Mouse (Mus musculus) neural tube, embryonic 13.5 days (tissue): ENCODE data around the gene Ptma. TPM values are rescaled to one million over a fixed set of nuclear protein-coding genes. Genes with fewer than 3 reads are reported as not detected.
"Not testable (repeated sequence)": the region's sequence is repeated elsewhere in the genome, so short reads cannot be mapped to it uniquely, and the experiment has no call there.

Source experiments
- ATAC-seq: fragments of 200-750 bp; cut with Nextera tagmentation; 2 replicates; pipeline ENCODE4 v1.8.0; 2017; ENCODE audit warnings: low read depth, mild to moderate bottlenecking, moderate TSS enrichment, moderate library complexity
- H3K27ac ChIP-seq: fragments of 300-500 bp; sonication (generic); replicated peaks from 2 replicates; pipeline ENCODE4 v1.5.1; 2015; ENCODE audit warnings: moderate library complexity, mild to moderate bottlenecking, inconsistent platforms
- H3K27me3 ChIP-seq: fragments of 300-500 bp; sonication (generic); 2 replicates; pipeline ENCODE4 v1.6.1; 2015; ENCODE audit warnings: mild to moderate bottlenecking, inconsistent platforms
- H3K36me3 ChIP-seq: fragments of 300-500 bp; sonication (generic); 2 replicates; pipeline ENCODE4 v1.6.1; 2015; ENCODE audit warnings: mild to moderate bottlenecking, inconsistent platforms
- H3K4me1 ChIP-seq: fragments of 300-500 bp; sonication (generic); replicated peaks from 2 replicates; pipeline ENCODE4 v1.6.1; 2015; ENCODE audit warnings: inconsistent platforms
- H3K4me2 ChIP-seq: fragments of 300-500 bp; sonication (generic); 2 replicates; pipeline ENCODE4 v1.6.1; 2015; ENCODE audit warnings: inconsistent platforms, mild to moderate bottlenecking, moderate library complexity
- H3K4me3 ChIP-seq: fragments of 300-500 bp; sonication (generic); 2 replicates; pipeline ENCODE4 v1.5.1; 2015; ENCODE audit warnings: mild to moderate bottlenecking, inconsistent platforms
- H3K9ac ChIP-seq: fragments of 300-500 bp; sonication (generic); 2 replicates; pipeline ENCODE4 v1.6.1; 2015; ENCODE audit warnings: moderate library complexity, mild to moderate bottlenecking, inconsistent platforms
- H3K9me3 ChIP-seq: fragments of 300-500 bp; sonication (generic); 2 replicates; pipeline ENCODE4 v1.6.1; 2016; ENCODE audit warnings: inconsistent platforms
- WGBS: fragments of 180-500 bp; shearing (Covaris S2); methylation state at CpG from one replicate; pipeline ENCODE4 v1.1.7; 2015; 5-methylcytosine and 5-hydroxymethylcytosine counted together
- polyA plus RNA-seq: library from polyadenylated mRNA; unstranded; fragments of >200 nt; fragmentation: Nextera tagmentation; extraction: Ambion mirVana; gene quantifications from 2 replicates; pipeline ENCODE4 v1.2.1, GENCODE M21; 2015

The Ptma gene
- polyA plus RNA-seq, 1 experiment from 2014 or later, result 2,347 TPM

- H3K9ac ChIP-seq, result no peak overlapping the region
- no peak overlapping the region for H3K4me3 ChIP-seq
- 89% methylated on average over 5 of the region's 5 CpGs for WGBS
- H3K4me1 ChIP-seq, result peaks cover 64% of the 10 kb centered on the region
- no peak overlapping the region for H3K4me2 ChIP-seq
- H3K27ac ChIP-seq, result no peak overlapping the region
- no peak for ATAC-seq
- no peaks in the 10 kb centered on the region for H3K9me3 ChIP-seq
- no peaks in the 10 kb centered on the region for H3K27me3 ChIP-seq
- no peaks in the 10 kb centered on the region for H3K36me3 ChIP-seq
These were observed 18.7 kb upstream of the Ptma start for GRCm38 (mm10) chr1:86507866-86508265.

GRCm38 (mm10) chr1:86509410-86509809, 17.1 kb upstream of the Ptma start:
- H3K9ac ChIP-seq, result peak overlapping the region; percentile 46
- H3K27ac ChIP-seq, result peak overlapping the region; percentile 73
- H3K4me2 ChIP-seq, result no peak overlapping the region
- H3K9me3 ChIP-seq, result no peaks in the 10 kb centered on the region
- peak; percentile 62 for ATAC-seq
- H3K4me1 ChIP-seq, result peaks cover 53% of the 10 kb centered on the region
- H3K36me3 ChIP-seq, result no peaks in the 10 kb centered on the region
- H3K4me3 ChIP-seq, result no peak overlapping the region
- no peaks in the 10 kb centered on the region for H3K27me3 ChIP-seq
- 7% methylated on average over 7 of the region's 7 CpGs for WGBS

GRCm38 (mm10) chr1:86510266-86510665, 16.3 kb upstream of the Ptma start:
- no peak overlapping the region for H3K9ac ChIP-seq

GRCm38 (mm10) chr1:86510676-86511441, 15.7 kb upstream of the Ptma start:
- peaks cover 39% of the 10 kb centered on the region for H3K4me1 ChIP-seq
- no peak overlapping the region for H3K9ac ChIP-seq
- ATAC-seq, result no peak
- no peaks in the 10 kb centered on the region for H3K9me3 ChIP-seq
- H3K27ac ChIP-seq, result peak overlapping the region; percentile 75
- no peak overlapping the region for H3K4me3 ChIP-seq
- no peak overlapping the region for H3K4me2 ChIP-seq
- no peaks in the 10 kb centered on the region for H3K27me3 ChIP-seq
- H3K36me3 ChIP-seq, result no peaks in the 10 kb centered on the region
- 46% methylated on average over 9 of the region's 9 CpGs for WGBS

More at GRCm38 (mm10) chr1:86510266-86510665, 16.3 kb upstream of the Ptma start:
- H3K36me3 ChIP-seq, result no peaks in the 10 kb centered on the region
- H3K27me3 ChIP-seq, result no peaks in the 10 kb centered on the region
- H3K4me1 ChIP-seq, result peaks cover 44% of the 10 kb centered on the region
- H3K27ac ChIP-seq, result peak overlapping the region; percentile 75; the same call in 1 of the 2 replicates
- no peaks in the 10 kb centered on the region for H3K9me3 ChIP-seq
- no peak overlapping the region for H3K4me3 ChIP-seq
- WGBS, result 84% methylated on average over 1 of the region's 1 CpGs
- no peak overlapping the region for H3K4me2 ChIP-seq
- ATAC-seq, result no peak

- Histone ChIP-seq H3K9me3 (no peaks in the 10 kb centered on the region), H3K4me1 (peaks cover 28% of the 10 kb centered on the region), H3K4me2 (no peak overlapping the region), H3K36me3 (no peaks in the 10 kb centered on the region), H3K9ac (no peak overlapping the region), H3K27ac (peak overlapping the region; percentile 75), H3K27me3 (no peaks in the 10 kb centered on the region), H3K4me3 (no peak overlapping the region)
- 0 out of 2 replicates have a peak, but pooled peaks have one; percentile 4 for ATAC-seq
- WGBS, result 78% methylated on average over 4 of the region's 4 CpGs
These were observed 14.3 kb upstream of the Ptma start for GRCm38 (mm10) chr1:86512154-86512720.

GRCm38 (mm10) chr1:86513031-86513430, 13.5 kb upstream of the Ptma start:
- not testable (repeated sequence) for H3K4me3 ChIP-seq, H3K36me3 ChIP-seq, H3K9ac ChIP-seq, H3K27me3 ChIP-seq, ATAC-seq, H3K9me3 ChIP-seq, H3K27ac ChIP-seq, H3K4me2 ChIP-seq
- H3K4me1 ChIP-seq, result peaks cover 28% of the 10 kb centered on the region
- WGBS, result 67% methylated on average over 1 of the region's 1 CpGs

- ATAC-seq, result no peak
- Histone ChIP-seq H3K4me2 (no peak overlapping the region), H3K27ac (no peak overlapping the region), H3K4me1 (peaks cover 13% of the 10 kb centered on the region), H3K4me3 (no peak overlapping the region), H3K9me3 (no peaks in the 10 kb centered on the region), H3K9ac (no peak overlapping the region), H3K27me3 (no peaks in the 10 kb centered on the region), H3K36me3 (no peaks in the 10 kb centered on the region)
- WGBS, result 76% methylated on average over 6 of the region's 6 CpGs
These were observed 10.7 kb upstream of the Ptma start for GRCm38 (mm10) chr1:86515715-86516410.

GRCm38 (mm10) chr1:86517076-86517475, 9.4 kb upstream of the Ptma start:
- no peak for ATAC-seq
- Histone ChIP-seq H3K9me3 (no peaks in the 10 kb centered on the region), H3K4me2 (no peak overlapping the region), H3K4me1 (peaks cover 4% of the 10 kb centered on the region), H3K9ac (no peak overlapping the region), H3K4me3 (no peak overlapping the region), H3K27me3 (no peaks in the 10 kb centered on the region), H3K36me3 (no peaks in the 10 kb centered on the region), H3K27ac (no peak overlapping the region)
- 64% methylated on average over 3 of the region's 3 CpGs for WGBS

- Histone ChIP-seq H3K9ac (no peak overlapping the region), H3K27ac (no peak overlapping the region), H3K4me2 (no peak overlapping the region), H3K4me1 (peaks cover 25% of the 10 kb centered on the region), H3K9me3 (no peaks in the 10 kb centered on the region), H3K4me3 (no peak overlapping the region), H3K27me3 (no peaks in the 10 kb centered on the region), H3K36me3 (no peaks in the 10 kb centered on the region)
- 42% methylated on average over 7 of the region's 7 CpGs for WGBS
- no peak for ATAC-seq
These were observed 6.2 kb upstream of the Ptma start for GRCm38 (mm10) chr1:86520361-86520760.

GRCm38 (mm10) chr1:86522286-86522871, 4.1 kb upstream of the Ptma start:
- Histone ChIP-seq H3K9ac (peak overlapping the region; percentile 50), H3K4me3 (no peak overlapping the region), H3K27me3 (no peaks in the 10 kb centered on the region), H3K27ac (peak overlapping the region; percentile 61), H3K4me2 (no peak overlapping the region), H3K9me3 (no peaks in the 10 kb centered on the region), H3K4me1 (peaks cover 25% of the 10 kb centered on the region), H3K36me3 (no peaks in the 10 kb centered on the region)
- ATAC-seq, result no peak
- WGBS, result 48% methylated on average over 7 of the region's 7 CpGs

GRCm38 (mm10) chr1:86523776-86524618, 2.5 kb upstream of the Ptma start:
- Histone ChIP-seq H3K27me3 (no peaks in the 10 kb centered on the region), H3K9me3 (no peaks in the 10 kb centered on the region), H3K27ac (peak overlapping the region; percentile 100), H3K9ac (peak overlapping the region; percentile 72), H3K4me1 (peaks cover 27% of the 10 kb centered on the region), H3K36me3 (no peaks in the 10 kb centered on the region), H3K4me2 (peak overlapping the region; percentile 92), H3K4me3 (peak overlapping the region; percentile 100; the same call in 1 of the 2 replicates)
- WGBS, result 86% methylated on average over 8 of the region's 8 CpGs
- no peak for ATAC-seq
